Mouse (Mus musculus): ENCODE data around the gene Smyd4. TPM values are rescaled to one million over a fixed set of nuclear protein-coding genes. Genes with fewer than 3 reads are reported as not detected.
A peak's percentile ranks its signal among the peaks of the same experiment; 100 is the strongest.

Smyd4 gene
- polyA plus RNA-seq, 1 experiment = 9.1 TPM

DNA sequence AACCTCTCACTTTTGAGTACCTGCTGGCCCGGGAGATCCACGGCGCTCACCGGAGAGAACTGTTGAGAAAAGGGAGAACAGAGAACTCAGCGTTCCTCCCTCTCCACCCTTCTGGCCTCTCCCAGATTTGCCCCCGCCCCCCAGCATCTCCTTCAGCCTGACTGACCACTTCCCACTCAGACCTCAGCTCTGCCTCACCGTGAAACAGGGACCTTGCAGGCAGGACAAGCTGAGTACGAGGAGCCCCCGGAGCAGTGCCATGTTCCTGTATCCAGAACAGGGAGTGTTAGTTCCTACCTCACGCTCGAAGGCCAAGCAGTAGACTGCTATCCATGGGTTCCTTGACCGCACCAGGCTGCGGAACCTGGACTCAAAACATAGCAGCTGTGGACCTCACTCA, 90.0 kb downstream of the Smyd4 start:
- no peak overlapping the region for H3K27ac ChIP-seq (ENCODE audit: insufficient read depth, low read length)
- peaks cover 5% of the 10 kb centered on the region for H3K4me1 ChIP-seq (ENCODE audit: control insufficient read depth, insufficient read depth, low read length)
- no peak for DNase-seq
- WGBS = 91% methylated on average over 13 of the region's 13 CpGs
- H3K4me3 ChIP-seq (replicated peaks; ENCODE audit: insufficient read depth, low read depth, low read length) = no peak overlapping the region
- no peaks in the 10 kb centered on the region for H3K27me3 ChIP-seq (ENCODE audit: control insufficient read depth, insufficient read depth, low read length)
- TF ChIP-seq POLR2A (IDR thresholded peaks at IDR 0.05; ENCODE audit: borderline replicate concordance, insufficient read depth, low read length) = no peak
- no peak for TF ChIP-seq CTCF (IDR thresholded peaks at IDR 0.05; ENCODE audit: borderline replicate concordance, insufficient read depth, low read depth, low read length)

GRCm38 (mm10) chr11:75438804-75439203, 90.6 kb downstream of the Smyd4 start:
- H3K27me3 ChIP-seq (ENCODE audit: control insufficient read depth, insufficient read depth, low read length) = no peaks in the 10 kb centered on the region
- DNase-seq = no peak
- 79% methylated on average over 3 of the region's 3 CpGs for WGBS

DNA sequence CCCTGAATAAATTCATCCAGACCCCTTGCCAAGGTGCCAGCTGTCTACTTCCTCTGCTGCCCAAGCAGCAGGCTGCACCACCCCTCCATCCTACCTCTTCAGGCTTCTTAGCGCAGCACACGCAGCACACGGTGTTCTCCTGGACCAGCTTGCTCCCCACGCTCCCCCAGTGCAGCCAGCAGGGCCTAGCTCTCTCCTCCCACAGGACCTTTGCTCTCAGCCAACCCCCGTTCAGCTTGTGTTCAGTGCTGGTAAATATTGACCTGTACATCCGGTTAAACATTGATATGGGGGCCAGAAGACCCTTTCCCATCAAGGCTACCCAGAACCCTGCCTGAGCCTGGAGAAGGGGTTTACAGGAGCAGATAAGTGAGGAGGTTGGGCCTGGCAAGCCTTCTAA, 91.1 kb downstream of the Smyd4 start, which contains the start of gene Serpinf2:
Gene Serpinf2 (minus strand): TSS at position 229 of the 400 bp plus-strand sequence.
- H3K4me3 ChIP-seq (replicated peaks; ENCODE audit: insufficient read depth, low read depth, low read length) = no peak within 1 kb of the TSS
- DNase-seq = no peak
- peaks cover 5% of the 10 kb centered on the region for H3K4me1 ChIP-seq (ENCODE audit: control insufficient read depth, insufficient read depth, low read length)
- no peaks in the 10 kb centered on the region for H3K27me3 ChIP-seq (ENCODE audit: control insufficient read depth, insufficient read depth, low read length)
- TF ChIP-seq CTCF (IDR thresholded peaks at IDR 0.05; ENCODE audit: borderline replicate concordance, insufficient read depth, low read depth, low read length) = no peak
- TF ChIP-seq POLR2A (IDR thresholded peaks at IDR 0.05; ENCODE audit: borderline replicate concordance, insufficient read depth, low read length) = no peak
- no peak within 1 kb of the TSS for H3K27ac ChIP-seq (ENCODE audit: insufficient read depth, low read length)
- 42% methylated on average over 6 of the region's 6 CpGs for WGBS

More at GRCm38 (mm10) chr11:75438804-75439203, 90.6 kb downstream of the Smyd4 start:
- no peak overlapping the region for H3K27ac ChIP-seq (ENCODE audit: insufficient read depth, low read length)
- peaks cover 5% of the 10 kb centered on the region for H3K4me1 ChIP-seq (ENCODE audit: control insufficient read depth, insufficient read depth, low read length)
- TF ChIP-seq POLR2A (IDR thresholded peaks at IDR 0.05; ENCODE audit: borderline replicate concordance, insufficient read depth, low read length) (no peak), CTCF (IDR thresholded peaks at IDR 0.05; ENCODE audit: borderline replicate concordance, insufficient read depth, low read depth, low read length) (no peak)
- no peak overlapping the region for H3K4me3 ChIP-seq (replicated peaks; ENCODE audit: insufficient read depth, low read depth, low read length)

DNA sequence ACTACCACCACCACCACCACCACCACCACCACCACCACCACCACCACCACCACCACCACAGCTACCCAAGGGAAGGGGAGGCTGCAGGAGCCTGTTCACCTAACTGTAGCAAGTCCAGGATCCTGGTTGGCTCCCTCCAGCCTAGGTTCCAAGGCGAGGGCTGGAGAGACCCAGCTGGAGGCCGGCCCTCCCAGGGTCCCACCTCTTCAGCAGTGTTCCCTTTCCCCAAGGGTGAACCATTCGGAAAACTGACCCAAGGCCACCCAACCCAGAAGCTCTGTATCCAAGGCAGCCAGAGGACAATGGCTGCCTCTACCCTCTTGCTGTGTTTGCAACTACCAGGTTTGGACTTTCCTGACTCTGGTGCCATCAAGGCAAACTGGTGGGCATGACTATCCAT, 91.7 kb downstream of the Smyd4 start:
- Histone ChIP-seq H3K4me3 (replicated peaks; ENCODE audit: insufficient read depth, low read depth, low read length) (no peak overlapping the region), H3K27me3 (ENCODE audit: control insufficient read depth, insufficient read depth, low read length) (no peaks in the 10 kb centered on the region), H3K27ac (ENCODE audit: insufficient read depth, low read length) (no peak overlapping the region), H3K4me1 (ENCODE audit: control insufficient read depth, insufficient read depth, low read length) (peaks cover 5% of the 10 kb centered on the region)
- DNase-seq = no peak
- WGBS = 96% methylated on average over 3 of the region's 3 CpGs
- TF ChIP-seq CTCF (IDR thresholded peaks at IDR 0.05; ENCODE audit: borderline replicate concordance, insufficient read depth, low read depth, low read length) (no peak), POLR2A (IDR thresholded peaks at IDR 0.05; ENCODE audit: borderline replicate concordance, insufficient read depth, low read length) (no peak)

GRCm38 (mm10) chr11:75441034-75441433, 92.8 kb downstream of the Smyd4 start:
- peaks cover 5% of the 10 kb centered on the region for H3K4me1 ChIP-seq (ENCODE audit: control insufficient read depth, insufficient read depth, low read length)
- no peak overlapping the region for H3K4me3 ChIP-seq (replicated peaks; ENCODE audit: insufficient read depth, low read depth, low read length)
- no peaks in the 10 kb centered on the region for H3K27me3 ChIP-seq (ENCODE audit: control insufficient read depth, insufficient read depth, low read length)
- TF ChIP-seq CTCF (IDR thresholded peaks at IDR 0.05; ENCODE audit: borderline replicate concordance, insufficient read depth, low read depth, low read length) (no peak), POLR2A (IDR thresholded peaks at IDR 0.05; ENCODE audit: borderline replicate concordance, insufficient read depth, low read length) (no peak)
- no peak for DNase-seq
- no peak overlapping the region for H3K27ac ChIP-seq (ENCODE audit: insufficient read depth, low read length)
- 88% methylated on average over 7 of the region's 7 CpGs for WGBS

DNA sequence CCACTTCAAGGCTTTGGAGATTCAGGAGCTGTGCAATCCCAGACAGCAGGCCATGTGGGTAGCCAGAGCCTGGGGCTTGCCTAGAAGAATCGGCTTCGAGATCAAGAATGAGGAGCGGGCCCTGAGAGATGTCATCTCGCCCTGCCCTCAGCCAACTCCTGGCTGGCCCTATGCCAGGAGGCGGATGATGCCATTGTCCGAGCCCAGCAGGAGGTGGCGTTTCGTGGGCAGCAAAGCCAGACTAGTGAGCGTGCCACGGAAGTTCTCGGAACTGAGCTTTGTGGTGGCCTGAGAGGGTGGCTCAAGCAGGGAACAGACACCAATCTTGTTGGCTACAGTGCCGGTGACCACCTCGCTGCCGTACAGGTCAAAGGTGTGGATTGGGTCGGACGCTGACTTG, 93.4 kb downstream of the Smyd4 start:
- TF ChIP-seq POLR2A (IDR thresholded peaks at IDR 0.05; ENCODE audit: borderline replicate concordance, insufficient read depth, low read length) = no peak
- TF ChIP-seq CTCF (IDR thresholded peaks at IDR 0.05; ENCODE audit: borderline replicate concordance, insufficient read depth, low read depth, low read length) = no peak
- no peaks in the 10 kb centered on the region for H3K27me3 ChIP-seq (ENCODE audit: control insufficient read depth, insufficient read depth, low read length)
- H3K27ac ChIP-seq (ENCODE audit: insufficient read depth, low read length) = no peak overlapping the region
- WGBS = 15% methylated on average over 16 of the region's 16 CpGs
- peaks cover 5% of the 10 kb centered on the region for H3K4me1 ChIP-seq (ENCODE audit: control insufficient read depth, insufficient read depth, low read length)
- peak; percentile 51 to 58 for DNase-seq
- no peak overlapping the region for H3K4me3 ChIP-seq (replicated peaks; ENCODE audit: insufficient read depth, low read depth, low read length)

DNA sequence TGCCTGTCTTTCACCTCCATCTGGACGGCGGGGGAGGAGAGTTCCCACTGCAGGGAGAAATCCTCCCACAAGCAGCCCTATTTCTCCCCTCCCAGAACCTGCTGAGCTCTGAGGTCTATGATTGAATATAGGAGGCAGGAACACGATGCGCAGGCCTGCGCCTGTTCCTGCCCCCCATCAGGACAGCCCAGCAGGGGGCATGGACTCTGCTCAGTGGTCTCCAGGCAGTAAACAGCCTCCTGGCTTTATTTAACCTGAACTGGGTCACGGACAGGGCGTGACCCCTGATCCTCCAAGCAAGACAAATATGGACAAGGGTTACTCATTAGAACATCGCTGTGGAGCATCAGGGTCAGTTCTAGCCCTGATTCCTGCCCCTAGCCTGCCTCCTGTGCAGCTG, 95.5 kb downstream of the Smyd4 start:
- H3K27me3 ChIP-seq (ENCODE audit: control insufficient read depth, insufficient read depth, low read length) = no peaks in the 10 kb centered on the region
- WGBS = 72% methylated on average over 8 of the region's 8 CpGs
- TF ChIP-seq CTCF (IDR thresholded peaks at IDR 0.05; ENCODE audit: borderline replicate concordance, insufficient read depth, low read depth, low read length) (no peak), POLR2A (IDR thresholded peaks at IDR 0.05; ENCODE audit: borderline replicate concordance, insufficient read depth, low read length) (no peak)
- no peak for DNase-seq
- H3K27ac ChIP-seq (ENCODE audit: insufficient read depth, low read length) = no peak overlapping the region
- H3K4me3 ChIP-seq (replicated peaks; ENCODE audit: insufficient read depth, low read depth, low read length) = no peak overlapping the region
- H3K4me1 ChIP-seq (ENCODE audit: control insufficient read depth, insufficient read depth, low read length) = peaks cover 5% of the 10 kb centered on the region

GRCm38 (mm10) chr11:75448575-75448974, 100.3 kb downstream of the Smyd4 start:
- no peak for DNase-seq
- H3K4me1 ChIP-seq (ENCODE audit: control insufficient read depth, insufficient read depth, low read length) = peaks cover 29% of the 10 kb centered on the region
- 86% methylated on average over 3 of the region's 3 CpGs for WGBS
- no peak overlapping the region for H3K4me3 ChIP-seq (replicated peaks; ENCODE audit: insufficient read depth, low read depth, low read length)
- TF ChIP-seq POLR2A (IDR thresholded peaks at IDR 0.05; ENCODE audit: borderline replicate concordance, insufficient read depth, low read length) (no peak), CTCF (IDR thresholded peaks at IDR 0.05; ENCODE audit: borderline replicate concordance, insufficient read depth, low read depth, low read length) (no peak)
- no peaks in the 10 kb centered on the region for H3K27me3 ChIP-seq (ENCODE audit: control insufficient read depth, insufficient read depth, low read length)
- H3K27ac ChIP-seq (ENCODE audit: insufficient read depth, low read length) = no peak overlapping the region
